Comparison of ENCODE assay signal across 9 mouse cellular contexts in genomic region chr5:89897495-89897894, GRCm38 (mm10). TPM values are rescaled to one million over a fixed set of nuclear protein-coding genes. Genes with fewer than 3 reads are reported as not detected.
DNase-seq lines count a peak whose midpoint lies in the region; ATAC-seq and TF ChIP-seq lines count a peak whose summit lies in the region.
"Had no signal": no experiment of that assay in that cellular context is flagged by ENCODE, and none has a peak within 500 bp of the region (broad histone marks: within the 10 kb centered on the region; RNA-seq: fewer than 3 reads in every experiment).

No protein-coding gene starts in this region.

- no peaks in the 10 kb centered on the region for H3K9me3 ChIP-seq in midbrain, postnatal 0 days (ENCODE audit: low read length)
- no peaks in the 10 kb centered on the region for H3K9me3 ChIP-seq in midbrain, embryonic 13.5 days
- no peaks in the 10 kb centered on the region for H3K9me3 ChIP-seq in forebrain, embryonic 12.5 days
- H3K9me3 ChIP-seq: hindbrain, embryonic 15.5 days; midbrain, embryonic 12.5 days had no signal

- no peak overlapping the region for H3K4me2 ChIP-seq in midbrain, postnatal 0 days (ENCODE audit: low read depth, low read length, poor library complexity, severe bottlenecking)
- no peak overlapping the region for H3K4me2 ChIP-seq in midbrain, embryonic 13.5 days (replicated peaks)
- no peak overlapping the region for H3K4me2 ChIP-seq in forebrain, embryonic 12.5 days
- H3K4me2 ChIP-seq: hindbrain, embryonic 15.5 days; midbrain, embryonic 12.5 days had no signal

- peak; percentile 20; the same call in 1 of the 2 replicates for TF ChIP-seq CTCF in midbrain, postnatal 0 days (IDR thresholded peaks at IDR 0.05)

- H3K36me3 ChIP-seq in midbrain, postnatal 0 days (ENCODE audit: insufficient read depth, low read length) = no peaks in the 10 kb centered on the region
- no peaks in the 10 kb centered on the region for H3K36me3 ChIP-seq in midbrain, embryonic 13.5 days
- no peaks in the 10 kb centered on the region for H3K36me3 ChIP-seq in forebrain, embryonic 12.5 days (replicated peaks)
- H3K36me3 ChIP-seq: hindbrain, embryonic 15.5 days; midbrain, embryonic 12.5 days had no signal

- no peak overlapping the region for H3K9ac ChIP-seq in midbrain, postnatal 0 days (replicated peaks; ENCODE audit: low read length, poor library complexity, severe bottlenecking)
- H3K9ac ChIP-seq in midbrain, embryonic 13.5 days (replicated peaks) = no peak overlapping the region
- no peak overlapping the region for H3K9ac ChIP-seq in forebrain, embryonic 12.5 days
- H3K9ac ChIP-seq: hindbrain, embryonic 15.5 days; midbrain, embryonic 12.5 days had no signal

- DNase-seq in midbrain, postnatal 0 days (ENCODE audit: low spot score) = peak; percentile 80
- peak; percentile 89 for DNase-seq in heart, postnatal 4 days
- DNase-seq in adipocyte (ENCODE audit: low spot score) = no peak

- WGBS in midbrain, postnatal 0 days = 59% methylated on average over 9 of the region's 9 CpGs
- 66% methylated on average over 9 of the region's 9 CpGs for WGBS in midbrain, embryonic 13.5 days
- 72% methylated on average over 9 of the region's 9 CpGs for WGBS in forebrain, embryonic 12.5 days

- no peak overlapping the region for H3K27ac ChIP-seq in midbrain, postnatal 0 days (ENCODE audit: low read depth, low read length)
- H3K27ac ChIP-seq in midbrain, embryonic 13.5 days = no peak overlapping the region
- H3K27ac ChIP-seq in forebrain, embryonic 12.5 days = no peak overlapping the region
- H3K27ac ChIP-seq: hindbrain, embryonic 15.5 days; midbrain, embryonic 12.5 days had no signal

- no peak for ATAC-seq in midbrain, postnatal 0 days (ENCODE audit: low FRiP score)
- no peak for ATAC-seq in midbrain, embryonic 13.5 days
- peak; percentile 36; the same call in 1 of the 2 replicates for ATAC-seq in cerebellum, adult (ENCODE audit: insufficient number of reproducible peaks, low FRiP score, low TSS enrichment)
- peak; percentile 23; the same call in 1 of the 2 replicates for ATAC-seq in forebrain, embryonic 12.5 days (ENCODE audit: low FRiP score)
- peak; percentile 77 for ATAC-seq in megakaryocyte, adult 5-6 weeks (ENCODE audit: poor library complexity, severe bottlenecking)

- H3K4me3 ChIP-seq in midbrain, postnatal 0 days (ENCODE audit: low read depth, low read length) = no peak overlapping the region
- no peak overlapping the region for H3K4me3 ChIP-seq in midbrain, embryonic 13.5 days (replicated peaks)
- H3K4me3 ChIP-seq in forebrain, embryonic 12.5 days (replicated peaks) = no peak overlapping the region
- H3K4me3 ChIP-seq: hindbrain, embryonic 15.5 days; midbrain, embryonic 12.5 days had no signal

- H3K4me1 ChIP-seq in midbrain, postnatal 0 days (ENCODE audit: insufficient read depth, low read length) = no peaks in the 10 kb centered on the region
- H3K4me1 ChIP-seq in midbrain, embryonic 13.5 days (replicated peaks) = no peaks in the 10 kb centered on the region
- H3K4me1 ChIP-seq in forebrain, embryonic 12.5 days = no peaks in the 10 kb centered on the region
- H3K4me1 ChIP-seq: hindbrain, embryonic 15.5 days; midbrain, embryonic 12.5 days had no signal

- H3K27me3 ChIP-seq in midbrain, postnatal 0 days (ENCODE audit: insufficient read depth, low read length) = no peaks in the 10 kb centered on the region
- no peaks in the 10 kb centered on the region for H3K27me3 ChIP-seq in midbrain, embryonic 13.5 days
- no peaks in the 10 kb centered on the region for H3K27me3 ChIP-seq in forebrain, embryonic 12.5 days
- H3K27me3 ChIP-seq: hindbrain, embryonic 15.5 days; midbrain, embryonic 12.5 days had no signal

RNA-seq across cellular contexts. Expression of gene Adamts3, which starts 14.4 kb away (rescaled TPM):
- total RNA-seq in midbrain, postnatal 0 days (2014; rRNA removed) = 10.9 and 15.7 TPM in 2 replicates
- 2.7 and 2.9 TPM in 2 replicates for polyA plus RNA-seq in midbrain, postnatal 0 days (2015; fragmentation: Nextera tagmentation; extraction: Ambion mirVana)
- polyA plus RNA-seq in midbrain, embryonic 13.5 days (2015; fragmentation: Nextera tagmentation; extraction: Ambion mirVana) = 2.4 and 3.2 TPM in 2 replicates
- 4.4 and 5.1 TPM in 2 replicates for polyA plus RNA-seq in forebrain, embryonic 12.5 days (2016; fragmentation: Nextera tagmentation; extraction: Ambion mirVana)
- total RNA-seq in heart, postnatal 4 days (2021) = 10 to 100 TPM; 10.4 to 12.7 TPM
- total RNA-seq in megakaryocyte, adult 5-6 weeks (2015) = 2.1 and 3.4 TPM in 2 replicates
- 1.1 and 5.1 TPM in 2 replicates for total RNA-seq in megakaryocyte, adult 5-6 weeks (2017)

Comparison
In these comparisons a context has a peak if more than half of its experiments do, and no peak if none do; other contexts are left out.
1. ATAC-seq: peak in cerebellum, adult (single experiment), forebrain, embryonic 12.5 days (single experiment) and megakaryocyte, adult 5-6 weeks (single experiment); none in midbrain, postnatal 0 days (single experiment) and midbrain, embryonic 13.5 days (single experiment).